Comparison of ENCODE assay signal across 10 mouse cellular contexts in genomic region chr3:31941478-31941877, GRCm38 (mm10). TPM values are rescaled to one million over a fixed set of nuclear protein-coding genes. Genes with fewer than 3 reads are reported as not detected.
DNase-seq lines count a peak whose midpoint lies in the region; ATAC-seq and TF ChIP-seq lines count a peak whose summit lies in the region.
"Had no signal": no experiment of that assay in that cellular context is flagged by ENCODE, and none has a peak within 500 bp of the region (broad histone marks: within the 10 kb centered on the region; RNA-seq: fewer than 3 reads in every experiment).

No protein-coding gene starts in this region.

- DNase-seq in adrenal gland, postnatal 10 days: peak; percentile 53
- DNase-seq in adrenal gland, adult 18-20 months (ENCODE audit: low spot score in 2 of 2): no peak
- peak; percentile 21 for DNase-seq in kidney, postnatal 14 days
- peak; percentile 38 for DNase-seq in ES-E14 (ENCODE audit: low read depth, low spot score)
- peak; percentile 40 for DNase-seq in embryonic facial prominence, embryonic 14.5 days (ENCODE audit: low spot score)
- no peak for DNase-seq in right cerebral cortex, postnatal 14 days
- DNase-seq in thymus, postnatal 14 days: no peak
- DNase-seq: cerebellum, postnatal 25 days had no signal

- in situ Hi-C loops in ES-E14 (cut with MboI; ENCODE audit: low sequenced_read_pairs in 2 of 2, unreplicated experiment in 2 of 2): no loop called here

- H3K4me2 ChIP-seq in kidney, embryonic 14.5 days (replicated peaks; ENCODE audit: low read depth, low read length): no peak overlapping the region
- no peak overlapping the region for H3K4me2 ChIP-seq in embryonic facial prominence, embryonic 14.5 days (ENCODE audit: low read depth, low read length)
- H3K4me2 ChIP-seq: limb, embryonic 13.5 days had no signal

- no peaks in the 10 kb centered on the region for H3K4me1 ChIP-seq in kidney, embryonic 14.5 days (ENCODE audit: control insufficient read depth, insufficient read depth, low read length)
- H3K4me1 ChIP-seq in ES-E14 (ENCODE audit: control insufficient read depth in 2 of 2, insufficient read depth in 2 of 2, low read length in 2 of 2, poor library complexity in 1 of 2): no peaks in the 10 kb centered on the region
- H3K4me1 ChIP-seq in embryonic facial prominence, embryonic 14.5 days (ENCODE audit: control insufficient read depth, insufficient read depth, low read length): no peaks in the 10 kb centered on the region
- H3K4me1 ChIP-seq: limb, embryonic 13.5 days had no signal

- 17% methylated on average over 6 of the region's 6 CpGs for WGBS in kidney, embryonic 14.5 days
- WGBS in embryonic facial prominence, embryonic 14.5 days: 28% methylated on average over 6 of the region's 6 CpGs

- no peaks in the 10 kb centered on the region for H3K9me3 ChIP-seq in kidney, embryonic 14.5 days (ENCODE audit: control insufficient read depth, low read length)
- H3K9me3 ChIP-seq in ES-E14 (ENCODE audit: control insufficient read depth, insufficient read depth, low read depth, low read length): no peaks in the 10 kb centered on the region
- no peaks in the 10 kb centered on the region for H3K9me3 ChIP-seq in embryonic facial prominence, embryonic 14.5 days (ENCODE audit: control insufficient read depth, low read length)
- H3K9me3 ChIP-seq: limb, embryonic 13.5 days had no signal

- ATAC-seq in kidney, embryonic 14.5 days (ENCODE audit: low FRiP score, low TSS enrichment): no peak
- ATAC-seq in embryonic facial prominence, embryonic 14.5 days (ENCODE audit: low read depth): no peak

- no peak overlapping the region for H3K9ac ChIP-seq in kidney, embryonic 14.5 days (ENCODE audit: low read depth, low read length)
- H3K9ac ChIP-seq in ES-E14 (ENCODE audit: insufficient read depth, low read depth, low read length, poor library complexity, severe bottlenecking): no peak overlapping the region
- no peak overlapping the region for H3K9ac ChIP-seq in embryonic facial prominence, embryonic 14.5 days (ENCODE audit: low read depth, low read length)
- H3K9ac ChIP-seq: limb, embryonic 13.5 days had no signal

- no peak overlapping the region for H3K4me3 ChIP-seq in kidney, embryonic 14.5 days (ENCODE audit: low read length)
- no peak overlapping the region for H3K4me3 ChIP-seq in ES-E14 (ENCODE audit: insufficient read depth in 1 of 2, low read depth in 1 of 2, low read length in 2 of 2, poor library complexity in 1 of 2, severe bottlenecking in 1 of 2)
- H3K4me3 ChIP-seq in embryonic facial prominence, embryonic 14.5 days (ENCODE audit: low read depth, low read length): no peak overlapping the region
- H3K4me3 ChIP-seq: limb, embryonic 13.5 days had no signal

- H3K36me3 ChIP-seq in kidney, embryonic 14.5 days (ENCODE audit: control insufficient read depth, insufficient read depth, low read length): no peaks in the 10 kb centered on the region
- H3K36me3 ChIP-seq in ES-E14 (ENCODE audit: control insufficient read depth, insufficient read depth, low read length, poor library complexity, severe bottlenecking): no peaks in the 10 kb centered on the region
- H3K36me3 ChIP-seq in embryonic facial prominence, embryonic 14.5 days (ENCODE audit: control insufficient read depth, insufficient read depth, low read length): no peaks in the 10 kb centered on the region
- H3K36me3 ChIP-seq: limb, embryonic 13.5 days had no signal

- no peak overlapping the region for H3K27ac ChIP-seq in kidney, embryonic 14.5 days (ENCODE audit: low read depth, low read length)
- no peak overlapping the region for H3K27ac ChIP-seq in ES-E14 (ENCODE audit: insufficient read depth, low read depth, low read length, poor library complexity, severe bottlenecking)
- no peak overlapping the region for H3K27ac ChIP-seq in embryonic facial prominence, embryonic 14.5 days (replicated peaks; ENCODE audit: low read depth, low read length)
- H3K27ac ChIP-seq: limb, embryonic 13.5 days had no signal

- no peaks in the 10 kb centered on the region for H3K27me3 ChIP-seq in kidney, embryonic 14.5 days (ENCODE audit: control insufficient read depth, insufficient read depth, low read length)
- no peaks in the 10 kb centered on the region for H3K27me3 ChIP-seq in embryonic facial prominence, embryonic 14.5 days (replicated peaks; ENCODE audit: control insufficient read depth, insufficient read depth, low read length)
- H3K27me3 ChIP-seq: limb, embryonic 13.5 days had no signal

TF ChIP-seq in ES-E14, 5 proteins besides CTCF, POLR2A, EP300 and RAD21:
- TF ChIP-seq ZNF384 (IDR thresholded peaks at IDR 0.05; ENCODE audit: low read depth, low read length) (peak; percentile 81), ZC3H11A (IDR thresholded peaks at IDR 0.05; ENCODE audit: borderline replicate concordance, low read depth, low read length) (no peak)
TF ChIP-seq in ES-E14: peak in this region for 1.

RNA-seq across cellular contexts. Expression of gene Kcnmb2, which starts 39.2 kb away (rescaled TPM):
- 1 to 10 TPM; 2.6 to 3.1 TPM for total RNA-seq in adrenal gland, postnatal 10 days (2021)
- total RNA-seq in adrenal gland, adult 18-20 months (2021): 1 to 10 TPM; 5.0 to 7.5 TPM
- polyA plus RNA-seq in kidney, embryonic 14.5 days (2014; fragmentation: Nextera tagmentation; extraction: Ambion mirVana): 2.6 and 2.7 TPM in 2 replicates
- not detected in 2 replicates for total RNA-seq in ES-E14 (2012; rRNA removed)
- 1.6 and 2.8 TPM in 2 replicates for polyA plus RNA-seq in embryonic facial prominence, embryonic 14.5 days (2014; fragmentation: Nextera tagmentation; extraction: Ambion mirVana)

Comparison
In these comparisons a context has a peak if more than half of its experiments do, and no peak if none do; other contexts are left out.
1. DNase-seq: peak in adrenal gland, postnatal 10 days (single experiment), kidney, postnatal 14 days (single experiment), ES-E14 (single experiment) and embryonic facial prominence, embryonic 14.5 days (single experiment); none in adrenal gland, adult 18-20 months (0 of 2), right cerebral cortex, postnatal 14 days (single experiment) and thymus, postnatal 14 days (single experiment).